Comparison of ENCODE assay signal across 8 mouse cellular contexts in the genomic region with DNA sequence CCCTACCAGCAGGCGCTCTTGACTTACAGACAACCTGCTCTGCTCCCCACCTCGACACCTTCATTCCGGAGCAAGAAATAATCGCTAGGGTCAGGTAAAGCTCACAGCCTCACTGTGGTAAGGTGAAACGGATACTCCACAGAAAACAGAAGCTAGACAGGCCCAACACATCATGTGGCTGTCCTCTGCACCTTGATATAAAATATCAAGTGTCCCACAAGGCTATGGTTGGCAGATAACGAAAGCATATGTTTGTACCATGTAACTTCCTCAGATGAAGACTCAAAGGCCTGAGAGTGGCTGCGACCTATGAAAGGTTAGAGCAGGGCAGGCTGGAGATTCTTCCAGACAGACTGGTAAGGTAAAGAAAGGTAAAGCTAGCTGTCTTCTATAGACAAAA. TPM values are rescaled to one million over a fixed set of nuclear protein-coding genes. Genes with fewer than 3 reads are reported as not detected.
A peak's percentile ranks its signal among the peaks of the same experiment; 100 is the strongest.
DNase-seq lines count a peak whose midpoint lies in the region; ATAC-seq and TF ChIP-seq lines count a peak whose summit lies in the region.

No protein-coding gene starts in this region.

- H3K4me2 ChIP-seq in lung, embryonic 14.5 days, result peak overlapping the region; percentile 80
- H3K4me2 ChIP-seq in forebrain, embryonic 11.5 days (ENCODE audit: low read depth, low read length, severe bottlenecking), result peak overlapping the region; percentile 76; the same call in 1 of the 2 replicates
- no peak overlapping the region for H3K4me2 ChIP-seq in limb, embryonic 15.5 days
- peak overlapping the region; percentile 96 for H3K4me2 ChIP-seq in neural tube, embryonic 13.5 days

- 84% methylated on average over 7 of the region's 7 CpGs for WGBS in lung, embryonic 14.5 days
- 87% methylated on average over 7 of the region's 7 CpGs for WGBS in forebrain, embryonic 11.5 days
- WGBS in limb, embryonic 15.5 days, result 87% methylated on average over 7 of the region's 7 CpGs
- WGBS in neural tube, embryonic 13.5 days, result 88% methylated on average over 7 of the region's 7 CpGs

- no peaks in the 10 kb centered on the region for H3K27me3 ChIP-seq in lung, embryonic 14.5 days (ENCODE audit: insufficient read depth, low read length)
- no peaks in the 10 kb centered on the region for H3K27me3 ChIP-seq in forebrain, embryonic 11.5 days (ENCODE audit: control insufficient read depth, insufficient read depth, low read length)
- no peaks in the 10 kb centered on the region for H3K27me3 ChIP-seq in limb, embryonic 15.5 days
- peaks cover 4% of the 10 kb centered on the region; the same call in 1 of the 2 replicates for H3K27me3 ChIP-seq in neural tube, embryonic 13.5 days

- TF ChIP-seq CTCF in lung, embryonic 14.5 days (IDR thresholded peaks at IDR 0.05; ENCODE audit: low read depth), result no peak

- no peak overlapping the region for H3K4me3 ChIP-seq in lung, embryonic 14.5 days (ENCODE audit: low read depth, low read length)
- H3K4me3 ChIP-seq in forebrain, embryonic 11.5 days (ENCODE audit: low read depth, low read length), result no peak overlapping the region
- peak overlapping the region; percentile 58; the same call in 1 of the 2 replicates for H3K4me3 ChIP-seq in limb, embryonic 15.5 days
- H3K4me3 ChIP-seq in neural tube, embryonic 13.5 days, result peak overlapping the region; percentile 98

- no peak for DNase-seq in lung, embryonic 14.5 days
- DNase-seq in lung, postnatal 4 days, result no peak
- no peak for DNase-seq in forebrain, embryonic 11.5 days (ENCODE audit: low spot score)
- no peak for DNase-seq in thymus, adult 18-20 months
- no peak for DNase-seq in adrenal gland, adult 2 months
- DNase-seq in urinary bladder, postnatal 14 days (ENCODE audit: low spot score), result no peak

- peaks cover 4% of the 10 kb centered on the region; the same call in 1 of the 2 replicates for H3K4me1 ChIP-seq in lung, embryonic 14.5 days (ENCODE audit: insufficient read depth)
- peaks cover 5% of the 10 kb centered on the region; the same call in 1 of the 2 replicates for H3K4me1 ChIP-seq in forebrain, embryonic 11.5 days (replicated peaks; ENCODE audit: control insufficient read depth, insufficient read depth, low read length)
- H3K4me1 ChIP-seq in limb, embryonic 15.5 days, result peaks cover 12% of the 10 kb centered on the region
- H3K4me1 ChIP-seq in neural tube, embryonic 13.5 days (replicated peaks), result peaks cover 30% of the 10 kb centered on the region

- H3K27ac ChIP-seq in lung, embryonic 14.5 days (ENCODE audit: low read depth), result no peak overlapping the region
- H3K27ac ChIP-seq in forebrain, embryonic 11.5 days (ENCODE audit: low read depth, low read length), result no peak overlapping the region
- no peak overlapping the region for H3K27ac ChIP-seq in limb, embryonic 15.5 days
- no peak overlapping the region for H3K27ac ChIP-seq in neural tube, embryonic 13.5 days (replicated peaks)

- H3K9me3 ChIP-seq in lung, embryonic 14.5 days (ENCODE audit: low read depth, low read length), result no peaks in the 10 kb centered on the region
- H3K9me3 ChIP-seq in forebrain, embryonic 11.5 days (ENCODE audit: control insufficient read depth, low read length), result no peaks in the 10 kb centered on the region
- no peaks in the 10 kb centered on the region for H3K9me3 ChIP-seq in limb, embryonic 15.5 days
- no peaks in the 10 kb centered on the region for H3K9me3 ChIP-seq in neural tube, embryonic 13.5 days

- ATAC-seq in lung, embryonic 14.5 days (ENCODE audit: insufficient read depth), result no peak
- no peak for ATAC-seq in forebrain, embryonic 11.5 days (replicated peaks; ENCODE audit: low FRiP score)
- ATAC-seq in limb, embryonic 15.5 days (ENCODE audit: insufficient number of reproducible peaks, low FRiP score, low TSS enrichment, low read depth), result no peak
- ATAC-seq in neural tube, embryonic 13.5 days (ENCODE audit: low read depth), result no peak

- peaks cover 9% of the 10 kb centered on the region; the same call in 1 of the 2 replicates for H3K36me3 ChIP-seq in lung, embryonic 14.5 days (ENCODE audit: insufficient read depth)
- no peaks in the 10 kb centered on the region for H3K36me3 ChIP-seq in forebrain, embryonic 11.5 days (ENCODE audit: control insufficient read depth, insufficient read depth, low read length)
- peaks cover 4% of the 10 kb centered on the region; the same call in 1 of the 2 replicates for H3K36me3 ChIP-seq in limb, embryonic 15.5 days
- H3K36me3 ChIP-seq in neural tube, embryonic 13.5 days, result peaks cover 4% of the 10 kb centered on the region

- H3K9ac ChIP-seq in lung, embryonic 14.5 days, result no peak overlapping the region
- no peak overlapping the region for H3K9ac ChIP-seq in forebrain, embryonic 11.5 days (ENCODE audit: low read length)
- H3K9ac ChIP-seq in limb, embryonic 15.5 days, result no peak overlapping the region
- H3K9ac ChIP-seq in neural tube, embryonic 13.5 days, result peak overlapping the region; percentile 22; the same call in 1 of the 2 replicates

RNA-seq across cellular contexts. Expression of gene Psmf1, which starts 4.5 kb away (rescaled TPM):
- 41.3 and 42.1 TPM in 2 replicates for polyA plus RNA-seq in lung, embryonic 14.5 days (2014; fragmentation: Nextera tagmentation; extraction: Ambion mirVana)
- 46.8 and 51.9 TPM in 2 replicates for polyA plus RNA-seq in forebrain, embryonic 11.5 days (2014; fragmentation: Nextera tagmentation; extraction: Ambion mirVana)
- polyA plus RNA-seq in limb, embryonic 15.5 days (2015; fragmentation: Nextera tagmentation; extraction: Ambion mirVana), result 40.0 and 41.1 TPM in 2 replicates
- 48.1 and 54.2 TPM in 2 replicates for polyA plus RNA-seq in neural tube, embryonic 13.5 days (2015; fragmentation: Nextera tagmentation; extraction: Ambion mirVana)
- 10 to 100 TPM; 35.8 to 39.7 TPM for total RNA-seq in adrenal gland, adult 2 months (2021)
- polyA plus RNA-seq in adrenal gland, adult 2 months (2012; rRNA removed), result 38.3 and 47.1 TPM in 2 replicates

RNA-seq across cellular contexts. Expression of gene Tmem74b, which starts 37.7 kb away (rescaled TPM):
- 1.5 and 1.9 TPM in 2 replicates for polyA plus RNA-seq in lung, embryonic 14.5 days (2014; fragmentation: Nextera tagmentation; extraction: Ambion mirVana)
- 6.9 and 7.7 TPM in 2 replicates for polyA plus RNA-seq in forebrain, embryonic 11.5 days (2014; fragmentation: Nextera tagmentation; extraction: Ambion mirVana)
- polyA plus RNA-seq in limb, embryonic 15.5 days (2015; fragmentation: Nextera tagmentation; extraction: Ambion mirVana), result 2.2 and 2.4 TPM in 2 replicates
- polyA plus RNA-seq in neural tube, embryonic 13.5 days (2015; fragmentation: Nextera tagmentation; extraction: Ambion mirVana), result 16.7 and 20.0 TPM in 2 replicates
- total RNA-seq in adrenal gland, adult 2 months (2021), result 1 to 10 TPM in 1 of 2 experiments, under 1 TPM in 1; 0.35 to 1.1 TPM
- 1.2 and 1.8 TPM in 2 replicates for polyA plus RNA-seq in adrenal gland, adult 2 months (2012; rRNA removed)

Comparison
In these comparisons a context has a peak if more than half of its experiments do, and no peak if none do; other contexts are left out.
1. H3K4me3 ChIP-seq: peak in limb, embryonic 15.5 days (single experiment) and neural tube, embryonic 13.5 days (single experiment); none in lung, embryonic 14.5 days (single experiment) and forebrain, embryonic 11.5 days (single experiment).